Mouse (Mus musculus) heart, embryonic 14.5 days (tissue): ENCODE measurements around the gene Chadl. TPM values are rescaled to one million over a fixed set of nuclear protein-coding genes. Genes with fewer than 3 reads are reported as not detected.
"Not testable (repeated sequence)": the region's sequence is repeated elsewhere in the genome, so short reads cannot be mapped to it uniquely, and the experiment has no call there.

Experiments used
- ATAC-seq: fragments of 200-750 bp; cut with Nextera tagmentation; 2 replicates; pipeline ENCODE4 v1.8.0; 2017; ENCODE audit warnings: low read depth, moderate TSS enrichment; ENCODE audit not compliant: insufficient number of reproducible peaks, insufficient read depth, low FRiP score
- H3K27ac ChIP-seq, 2 experiments: fragments of 200-500 bp in 1 of 2; fragments of 300-500 bp in 1 of 2; sonication (generic) in 1 of 2; replicated peaks in 1 of 2; 2 replicates each; pipeline ENCODE4 v1.5.1; 2012 to 2014; ENCODE audit warnings: low read depth in 2 of 2, low read length in 2 of 2, control low read depth in 1 of 2, mild to moderate bottlenecking in 1 of 2, mixed read lengths in 1 of 2; ENCODE audit not compliant: control insufficient read depth in 1 of 2, insufficient read depth in 1 of 2
- H3K27me3 ChIP-seq: fragments of 300-500 bp; sonication (generic); 2 replicates; pipeline ENCODE4 v1.6.1; 2014; ENCODE audit warnings: mild to moderate bottlenecking, low read length, control low read depth; ENCODE audit not compliant: control insufficient read depth, insufficient read depth
- H3K36me3 ChIP-seq: fragments of 300-500 bp; sonication (generic); 2 replicates; pipeline ENCODE4 v1.6.1; 2014; ENCODE audit warnings: mild to moderate bottlenecking, control low read depth, low read length, mixed read lengths; ENCODE audit not compliant: control insufficient read depth, insufficient read depth
- H3K4me1 ChIP-seq, 2 experiments: fragments of 200-500 bp in 1 of 2; fragments of 300-500 bp in 1 of 2; sonication (generic) in 1 of 2; 2 replicates each; pipeline ENCODE4 v1.6.1; 2012 to 2014; ENCODE audit warnings: low read length in 2 of 2, control low read depth in 1 of 2, mixed read lengths in 1 of 2; ENCODE audit not compliant: control insufficient read depth in 2 of 2, insufficient read depth in 2 of 2
- H3K4me2 ChIP-seq: fragments of 300-500 bp; sonication (generic); 2 replicates; pipeline ENCODE4 v1.6.1; 2014; ENCODE audit warnings: mild to moderate bottlenecking, low read length
- H3K4me3 ChIP-seq, 2 experiments: fragments of 200-500 bp in 1 of 2; fragments of 300-500 bp in 1 of 2; sonication (generic) in 1 of 2; 2 replicates each; pipeline ENCODE4 v1.5.1; 2012 to 2014; ENCODE audit warnings: low read length in 2 of 2, mild to moderate bottlenecking in 2 of 2, control low read depth in 1 of 2, low read depth in 1 of 2, moderate library complexity in 1 of 2; ENCODE audit not compliant: control insufficient read depth in 1 of 2, insufficient read depth in 1 of 2
- H3K9ac ChIP-seq: fragments of 300-500 bp; sonication (generic); 2 replicates; pipeline ENCODE4 v1.6.1; 2014; ENCODE audit warnings: mild to moderate bottlenecking, low read length
- H3K9me3 ChIP-seq: fragments of 300-500 bp; sonication (generic); 2 replicates; pipeline ENCODE4 v1.6.1; 2016; ENCODE audit warnings: low read length, control low read depth; ENCODE audit not compliant: control insufficient read depth
- WGBS: fragments of 180-500 bp; shearing (Covaris S2); extraction: QIAGEN DNeasy Blood & Tissue Kit; methylation state at CpG from one replicate; pipeline ENCODE4 v1.1.7; 2014; 5-methylcytosine and 5-hydroxymethylcytosine counted together
- polyA plus RNA-seq: library from polyadenylated mRNA; unstranded; fragments of >200 nt; fragmentation: Nextera tagmentation; extraction: Ambion mirVana; gene quantifications from 2 replicates; pipeline ENCODE4 v1.2.1, GENCODE M21; 2014

Gene Chadl
- polyA plus RNA-seq, 1 experiment from 2014 or later, result 1.3 TPM

- WGBS, result 77% methylated on average over 6 of the region's 6 CpGs
- H3K9ac ChIP-seq, result no peak overlapping the region
Measured at GRCm38 (mm10) chr15:81713742-81714141, 16.7 kb upstream of the Chadl start.

GRCm38 (mm10) chr15:81710801-81711200 is 13.7 kb upstream of the Chadl start:
- Histone ChIP-seq H3K4me2 (no peak overlapping the region), H3K9ac (no peak overlapping the region), H3K9me3 (no peaks in the 10 kb centered on the region), H3K27me3 (no peaks in the 10 kb centered on the region), H3K4me3 (no peak overlapping the region), H3K36me3 (peaks cover 94% of the 10 kb centered on the region), H3K4me1 (no peaks in the 10 kb centered on the region), H3K27ac (no peak overlapping the region)
- 75% methylated on average over 4 of the region's 4 CpGs for WGBS
- no peak for ATAC-seq

More at GRCm38 (mm10) chr15:81713742-81714141, 16.7 kb upstream of the Chadl start:
- H3K27me3 ChIP-seq, result no peaks in the 10 kb centered on the region
- H3K27ac ChIP-seq, result no peak overlapping the region
- H3K9me3 ChIP-seq, result no peaks in the 10 kb centered on the region
- ATAC-seq, result no peak
- H3K4me3 ChIP-seq, result no peak overlapping the region
- H3K4me1 ChIP-seq, result no peaks in the 10 kb centered on the region
- H3K4me2 ChIP-seq, result no peak overlapping the region
- peaks cover 94% of the 10 kb centered on the region for H3K36me3 ChIP-seq

GRCm38 (mm10) chr15:81709686-81710085 is 12.6 kb upstream of the Chadl start:
- 96% methylated on average over 1 of the region's 1 CpGs for WGBS
- Histone ChIP-seq H3K4me2 (no peak overlapping the region), H3K36me3 (peaks cover 94% of the 10 kb centered on the region), H3K27me3 (no peaks in the 10 kb centered on the region), H3K4me3 (no peak overlapping the region), H3K27ac (no peak overlapping the region), H3K4me1 (no peaks in the 10 kb centered on the region), H3K9ac (no peak overlapping the region), H3K9me3 (no peaks in the 10 kb centered on the region)
- ATAC-seq, result no peak

- Histone ChIP-seq H3K27me3 (no peaks in the 10 kb centered on the region), H3K27ac (no peak overlapping the region), H3K36me3 (peaks cover 99% of the 10 kb centered on the region), H3K4me3 (no peak overlapping the region), H3K9ac (no peak overlapping the region), H3K4me1 (no peaks in the 10 kb centered on the region), H3K9me3 (no peaks in the 10 kb centered on the region), H3K4me2 (no peak overlapping the region)
- WGBS, result 91% methylated on average over 11 of the region's 11 CpGs
- no peak for ATAC-seq
Measured at GRCm38 (mm10) chr15:81708991-81709390, 11.9 kb upstream of the Chadl start.

GRCm38 (mm10) chr15:81703094-81703489 is 6.0 kb upstream of the Chadl start:
- Histone ChIP-seq H3K4me3 (no peak overlapping the region), H3K9me3 (no peaks in the 10 kb centered on the region), H3K27me3 (no peaks in the 10 kb centered on the region), H3K27ac (no peak overlapping the region), H3K9ac (no peak overlapping the region), H3K4me2 (no peak overlapping the region), H3K4me1 (no peaks in the 10 kb centered on the region), H3K36me3 (peaks cover 53% of the 10 kb centered on the region)
- ATAC-seq, result no peak
- 74% methylated on average over 3 of the region's 3 CpGs for WGBS

- no peak overlapping the region for H3K27ac ChIP-seq
- 86% methylated on average over 13 of the region's 13 CpGs for WGBS
- no peak overlapping the region for H3K4me2 ChIP-seq
- H3K9me3 ChIP-seq, result no peaks in the 10 kb centered on the region
- no peak overlapping the region for H3K9ac ChIP-seq
- ATAC-seq, result no peak
- peaks cover 47% of the 10 kb centered on the region for H3K36me3 ChIP-seq
- no peaks in the 10 kb centered on the region for H3K27me3 ChIP-seq
- H3K4me3 ChIP-seq, result no peak overlapping the region
- no peaks in the 10 kb centered on the region for H3K4me1 ChIP-seq
Measured at GRCm38 (mm10) chr15:81702306-81703093, 5.4 kb upstream of the Chadl start.

- ATAC-seq, H3K9ac ChIP-seq, H3K27ac ChIP-seq, H3K27me3 ChIP-seq, H3K4me3 ChIP-seq, H3K4me2 ChIP-seq, H3K4me1 ChIP-seq, H3K9me3 ChIP-seq: not testable (repeated sequence)
- peaks cover 36% of the 10 kb centered on the region for H3K36me3 ChIP-seq
- WGBS, result 81% methylated on average over 4 of the region's 4 CpGs
Measured at GRCm38 (mm10) chr15:81701350-81701749, 4.3 kb upstream of the Chadl start.

- H3K9ac ChIP-seq, result no peak overlapping the region
- WGBS, result 52% methylated on average over 8 of the region's 8 CpGs
- ATAC-seq, result no peak
- H3K36me3 ChIP-seq, result peaks cover 28% of the 10 kb centered on the region
- no peak overlapping the region for H3K4me2 ChIP-seq
- no peak overlapping the region for H3K27ac ChIP-seq
- no peaks in the 10 kb centered on the region for H3K9me3 ChIP-seq
- H3K4me3 ChIP-seq, result no peak overlapping the region
- H3K27me3 ChIP-seq, result peaks cover 8% of the 10 kb centered on the region
- no peaks in the 10 kb centered on the region for H3K4me1 ChIP-seq
Measured at GRCm38 (mm10) chr15:81700601-81701000, 3.5 kb upstream of the Chadl start.
